Mouse (Mus musculus): ENCODE measurements around the gene Tango2. TPM values are rescaled to one million over a fixed set of nuclear protein-coding genes. Genes with fewer than 3 reads are reported as not detected.
A peak's percentile ranks its signal among the peaks of the same experiment; 100 is the strongest.

Tango2 gene
- 92.5 and 94.0 TPM in 2 replicates for polyA plus RNA-seq (2015; fragmentation: Nextera tagmentation; extraction: Ambion mirVana)

DNA sequence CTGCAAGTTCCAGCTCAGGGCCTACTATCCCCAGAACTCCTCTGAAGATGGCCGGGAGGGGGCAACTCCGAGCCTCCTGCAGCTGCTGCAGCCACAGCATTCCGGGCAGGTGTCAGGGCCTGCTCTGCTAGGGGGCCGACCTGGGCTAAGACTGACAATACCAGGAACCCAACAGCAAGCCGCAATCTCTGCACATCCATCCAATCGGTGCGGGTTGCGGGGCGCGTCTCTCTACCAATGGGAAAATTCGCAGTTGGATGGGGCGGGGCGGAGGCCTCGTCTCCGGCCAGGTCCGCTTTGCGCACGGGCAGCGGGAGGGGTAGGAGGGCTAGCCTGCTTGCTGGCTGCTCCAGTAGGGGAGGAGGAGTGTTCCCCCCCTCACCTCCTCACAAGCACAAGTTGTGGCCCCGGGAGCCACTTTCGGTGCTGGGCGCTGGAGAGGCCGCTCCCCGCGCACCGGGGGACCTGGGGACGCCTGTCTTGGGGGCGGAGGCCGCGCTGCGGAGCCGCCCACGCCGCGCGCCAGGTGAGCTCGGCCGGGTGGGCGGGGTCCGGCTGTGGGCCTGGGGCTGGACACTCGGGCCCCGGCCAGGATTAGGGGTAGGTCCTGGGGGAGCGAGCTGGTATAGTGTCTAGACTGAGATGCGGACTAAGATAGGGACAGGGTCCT is at the start of gene Tango2, which contains the start of gene Arvcf:
Gene Tango2 (minus strand): TSS at position 173 of the 670 bp plus-strand sequence.
Gene Arvcf (plus strand): TSS at position 252 of the 670 bp plus-strand sequence.
- H3K4me2 ChIP-seq, result peak within 1 kb of the TSS; percentile 77
- H3K4me1 ChIP-seq (replicated peaks), result peaks cover 50% of the 10 kb centered on the region
- H3K27ac ChIP-seq (replicated peaks), result peak within 1 kb of the TSS; percentile 66
- no peaks in the 10 kb centered on the region for H3K9me3 ChIP-seq
- under 1% methylated on average over 41 of the region's 44 CpGs for WGBS
- H3K9ac ChIP-seq, result peak within 1 kb of the TSS; percentile 84
- peak; percentile 91 for ATAC-seq (ENCODE audit: low FRiP score, low read depth)
- H3K27me3 ChIP-seq, result no peaks in the 10 kb centered on the region
- peak within 1 kb of the TSS; percentile 85 for H3K4me3 ChIP-seq
- no peaks in the 10 kb centered on the region for H3K36me3 ChIP-seq

DNA sequence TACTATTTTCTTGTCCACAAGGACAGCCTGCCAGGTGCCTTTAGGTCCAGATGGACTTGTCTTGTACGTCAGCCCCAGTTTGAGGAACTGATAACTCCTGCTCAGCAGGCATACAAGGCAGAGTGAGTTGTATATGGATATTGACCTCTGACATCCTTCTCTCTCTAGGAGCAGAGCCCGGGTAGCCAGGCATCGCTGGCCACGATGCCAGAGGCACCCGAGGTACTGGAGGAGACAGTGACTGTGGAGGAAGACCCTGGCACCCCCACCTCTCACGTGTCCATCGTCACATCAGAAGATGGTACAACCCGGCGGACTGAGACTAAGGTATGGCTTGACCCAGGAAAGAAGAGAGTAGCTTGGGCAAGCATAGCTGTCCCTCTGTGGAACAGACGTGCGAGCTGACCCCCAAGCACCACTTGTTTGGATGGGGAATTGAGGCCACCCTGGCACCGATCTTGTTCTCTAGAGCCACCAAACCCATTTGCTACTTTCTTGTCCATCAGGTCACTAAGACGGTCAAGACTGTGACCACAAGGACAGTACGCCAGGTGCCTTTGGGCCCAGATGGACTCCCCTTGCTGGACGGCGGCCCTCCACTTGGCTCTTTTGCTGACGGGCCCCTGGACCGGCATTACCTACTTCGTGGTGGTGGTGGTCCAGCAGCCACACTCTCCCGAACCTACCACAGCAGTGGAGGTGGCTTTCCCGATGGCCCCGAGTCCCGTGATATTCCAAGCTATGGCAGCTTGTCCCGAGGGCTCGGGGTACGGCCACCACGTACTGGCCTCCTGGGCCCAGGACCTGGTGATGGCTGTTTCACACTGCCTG is 49.1 kb upstream of the Tango2 start:
- Histone ChIP-seq H3K4me3 (no peak overlapping the region), H3K9me3 (no peaks in the 10 kb centered on the region), H3K36me3 (peaks cover 36% of the 10 kb centered on the region), H3K9ac (no peak overlapping the region), H3K27me3 (no peaks in the 10 kb centered on the region), H3K27ac (replicated peaks) (peak overlapping the region; percentile 78), H3K4me2 (no peak overlapping the region), H3K4me1 (replicated peaks) (peaks cover 81% of the 10 kb centered on the region)
- no peak for ATAC-seq (ENCODE audit: low FRiP score, low read depth)
- WGBS, result 96% methylated on average over 27 of the region's 27 CpGs

DNA sequence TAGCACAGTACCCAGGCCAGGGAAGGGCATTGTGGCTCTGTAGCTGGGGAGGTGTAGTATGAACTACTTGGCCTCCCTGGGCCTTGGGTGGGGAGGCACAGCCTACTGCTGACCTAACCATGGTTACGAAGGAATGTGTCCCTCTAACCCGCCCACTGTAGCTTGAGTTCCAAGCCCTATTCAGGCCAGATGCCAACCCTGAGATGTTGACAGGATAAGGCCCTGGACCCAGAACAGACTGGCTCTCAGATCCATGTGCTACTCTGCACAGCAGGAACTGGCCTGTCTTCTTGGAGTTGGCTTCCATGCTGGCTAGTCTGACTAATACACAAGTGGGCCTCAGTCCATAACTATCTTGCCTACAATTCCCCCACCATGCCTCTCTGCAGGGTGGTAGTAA is 48.3 kb upstream of the Tango2 start:
- Histone ChIP-seq H3K9me3 (no peaks in the 10 kb centered on the region), H3K9ac (no peak overlapping the region), H3K4me1 (replicated peaks) (peaks cover 77% of the 10 kb centered on the region), H3K27me3 (no peaks in the 10 kb centered on the region), H3K27ac (replicated peaks) (peak overlapping the region; percentile 78), H3K36me3 (peaks cover 28% of the 10 kb centered on the region), H3K4me3 (no peak overlapping the region), H3K4me2 (0 out of 2 replicates have a peak overlapping the region, but pooled peaks have one; percentile 18)
- peak; percentile 2; the same call in 1 of the 2 replicates for ATAC-seq (ENCODE audit: low FRiP score, low read depth)
- 58% methylated on average over 2 of the region's 2 CpGs for WGBS

DNA sequence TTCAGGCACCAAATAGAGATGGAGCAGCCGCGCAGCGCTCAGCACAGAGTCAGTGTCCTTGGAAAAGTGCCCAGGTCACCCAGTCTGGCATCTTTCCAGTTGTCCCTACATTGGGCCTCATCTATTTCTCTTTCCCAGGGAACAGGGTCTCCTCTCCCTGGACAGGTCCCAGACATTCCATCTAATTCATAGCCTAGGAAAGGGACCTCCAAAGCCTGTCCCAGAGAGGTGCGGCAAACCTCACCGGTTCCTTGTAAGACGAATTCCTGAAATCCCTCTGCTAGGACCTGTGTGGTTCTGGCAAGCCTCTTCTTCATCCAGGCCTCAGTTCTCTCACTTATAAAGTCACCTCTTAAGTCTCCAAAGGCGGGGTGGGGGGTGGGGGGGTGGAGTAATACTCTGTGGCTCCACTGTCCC is 47.7 kb upstream of the Tango2 start:
- no peak for ATAC-seq (ENCODE audit: low FRiP score, low read depth)
- Histone ChIP-seq H3K9ac (no peak overlapping the region), H3K36me3 (peaks cover 27% of the 10 kb centered on the region), H3K4me2 (0 out of 2 replicates have a peak overlapping the region, but pooled peaks have one; percentile 18), H3K9me3 (no peaks in the 10 kb centered on the region), H3K4me3 (no peak overlapping the region), H3K27me3 (no peaks in the 10 kb centered on the region), H3K27ac (replicated peaks) (peak overlapping the region; percentile 78), H3K4me1 (replicated peaks) (peaks cover 71% of the 10 kb centered on the region)
- WGBS, result 14% methylated on average over 6 of the region's 7 CpGs

DNA sequence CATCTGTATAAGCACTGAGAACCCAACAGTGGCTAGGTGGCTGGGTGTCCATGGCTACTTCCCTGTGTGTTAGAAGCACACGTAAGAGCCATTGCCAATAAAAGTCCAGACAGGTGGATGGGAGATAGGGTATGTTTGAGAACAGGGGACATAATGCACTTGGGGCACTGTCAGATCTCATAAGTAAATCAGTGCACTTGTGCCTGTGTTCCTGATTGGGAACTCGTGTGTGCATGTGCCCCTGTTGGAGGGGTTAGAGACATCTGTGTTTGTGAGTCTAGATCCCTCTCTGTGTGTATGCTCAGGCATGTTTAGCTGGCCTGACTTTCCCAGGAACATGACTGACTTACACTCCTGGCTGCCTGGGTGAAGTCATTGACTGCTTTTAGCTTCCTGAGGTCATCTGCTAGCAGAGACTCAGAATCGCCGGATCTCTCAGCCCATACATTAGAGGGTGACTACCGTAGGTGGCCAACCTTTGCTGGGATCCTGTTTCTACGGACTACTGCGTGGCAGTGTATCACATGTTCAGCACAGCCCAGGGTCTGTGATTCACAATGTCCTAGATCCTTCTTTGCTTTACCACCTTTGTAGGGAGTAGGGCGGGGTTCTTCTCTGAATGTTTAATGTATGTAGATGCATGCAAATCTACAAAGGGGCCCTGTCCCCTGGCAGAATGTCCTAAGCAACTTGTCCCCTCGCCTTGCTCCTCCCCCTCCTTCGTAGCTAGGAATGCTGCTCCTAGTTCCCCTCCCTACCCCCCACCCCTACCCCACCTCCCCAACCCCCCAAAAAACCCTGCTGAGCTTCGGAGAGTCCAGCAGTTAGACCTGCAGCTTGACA is 47.1 kb upstream of the Tango2 start:
- Histone ChIP-seq H3K27me3 (no peaks in the 10 kb centered on the region), H3K9me3 (no peaks in the 10 kb centered on the region), H3K4me2 (peak overlapping the region; percentile 91), H3K27ac (replicated peaks) (peak overlapping the region; percentile 65), H3K36me3 (peaks cover 22% of the 10 kb centered on the region), H3K9ac (no peak overlapping the region; the same call in 1 of the 2 replicates), H3K4me3 (no peak overlapping the region), H3K4me1 (replicated peaks) (peaks cover 65% of the 10 kb centered on the region)
- no peak for ATAC-seq (ENCODE audit: low FRiP score, low read depth)
- 11% methylated on average over 11 of the region's 11 CpGs for WGBS

DNA sequence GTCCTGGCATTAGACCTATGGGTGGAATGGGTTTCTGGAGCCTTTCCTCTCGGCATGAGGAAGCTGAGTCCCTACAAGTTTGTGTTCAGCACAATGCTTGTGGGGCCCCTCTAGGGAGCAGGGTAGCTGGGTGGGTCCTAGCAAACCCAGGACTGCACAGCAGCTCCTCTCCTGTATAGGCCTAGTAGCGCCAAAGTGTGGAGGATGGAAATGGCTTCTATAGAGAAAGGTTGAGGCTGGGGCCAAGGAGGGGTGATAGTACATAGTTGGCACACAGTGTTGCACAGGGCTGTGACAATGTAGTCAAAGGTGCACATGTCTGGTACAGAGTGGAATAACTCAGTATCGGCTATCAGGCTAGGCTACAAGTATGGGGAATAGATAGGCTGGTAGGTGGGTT is 46.2 kb upstream of the Tango2 start:
- no peak overlapping the region for H3K27ac ChIP-seq (replicated peaks)
- H3K36me3 ChIP-seq, result peaks cover 21% of the 10 kb centered on the region
- no peaks in the 10 kb centered on the region for H3K9me3 ChIP-seq
- 0 out of 2 replicates have a peak overlapping the region, but pooled peaks have one; percentile 83 for H3K9ac ChIP-seq
- H3K4me1 ChIP-seq (replicated peaks), result peaks cover 61% of the 10 kb centered on the region
- H3K4me2 ChIP-seq, result peak overlapping the region; percentile 91
- 59% methylated on average over 3 of the region's 3 CpGs for WGBS
- H3K4me3 ChIP-seq, result peak overlapping the region; percentile 69
- ATAC-seq (ENCODE audit: low FRiP score, low read depth), result no peak
- H3K27me3 ChIP-seq, result no peaks in the 10 kb centered on the region

DNA sequence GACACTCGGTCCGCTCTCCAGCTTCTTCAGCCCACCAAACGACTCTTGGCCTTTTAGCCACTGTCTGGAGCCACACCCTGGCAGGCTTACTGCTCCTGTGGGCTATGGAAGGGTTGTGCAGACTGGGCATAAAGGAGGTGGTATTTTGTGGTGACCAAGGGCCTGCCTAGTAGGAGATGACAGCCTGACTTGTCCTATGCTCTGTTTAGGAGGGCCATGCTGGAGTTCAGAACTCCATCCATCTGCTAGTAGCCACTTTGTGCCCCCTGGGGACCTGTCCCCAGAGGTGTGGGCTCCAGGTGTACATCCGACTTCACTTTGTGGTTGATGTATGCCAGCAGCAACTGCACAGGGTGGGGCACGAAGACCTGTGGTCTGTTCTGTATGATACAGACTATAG is 45.7 kb upstream of the Tango2 start:
- H3K27ac ChIP-seq (replicated peaks), result peak overlapping the region; percentile 84
- H3K9me3 ChIP-seq, result no peaks in the 10 kb centered on the region
- peak overlapping the region; percentile 69 for H3K4me3 ChIP-seq
- H3K36me3 ChIP-seq, result peaks cover 16% of the 10 kb centered on the region
- no peaks in the 10 kb centered on the region for H3K27me3 ChIP-seq
- peak overlapping the region; percentile 91 for H3K4me2 ChIP-seq
- WGBS, result 44% methylated on average over 5 of the region's 5 CpGs
- H3K4me1 ChIP-seq (replicated peaks), result peaks cover 66% of the 10 kb centered on the region
- peak; percentile 1; the same call in 1 of the 2 replicates for ATAC-seq (ENCODE audit: low FRiP score, low read depth)
- H3K9ac ChIP-seq, result peak overlapping the region; percentile 83

DNA sequence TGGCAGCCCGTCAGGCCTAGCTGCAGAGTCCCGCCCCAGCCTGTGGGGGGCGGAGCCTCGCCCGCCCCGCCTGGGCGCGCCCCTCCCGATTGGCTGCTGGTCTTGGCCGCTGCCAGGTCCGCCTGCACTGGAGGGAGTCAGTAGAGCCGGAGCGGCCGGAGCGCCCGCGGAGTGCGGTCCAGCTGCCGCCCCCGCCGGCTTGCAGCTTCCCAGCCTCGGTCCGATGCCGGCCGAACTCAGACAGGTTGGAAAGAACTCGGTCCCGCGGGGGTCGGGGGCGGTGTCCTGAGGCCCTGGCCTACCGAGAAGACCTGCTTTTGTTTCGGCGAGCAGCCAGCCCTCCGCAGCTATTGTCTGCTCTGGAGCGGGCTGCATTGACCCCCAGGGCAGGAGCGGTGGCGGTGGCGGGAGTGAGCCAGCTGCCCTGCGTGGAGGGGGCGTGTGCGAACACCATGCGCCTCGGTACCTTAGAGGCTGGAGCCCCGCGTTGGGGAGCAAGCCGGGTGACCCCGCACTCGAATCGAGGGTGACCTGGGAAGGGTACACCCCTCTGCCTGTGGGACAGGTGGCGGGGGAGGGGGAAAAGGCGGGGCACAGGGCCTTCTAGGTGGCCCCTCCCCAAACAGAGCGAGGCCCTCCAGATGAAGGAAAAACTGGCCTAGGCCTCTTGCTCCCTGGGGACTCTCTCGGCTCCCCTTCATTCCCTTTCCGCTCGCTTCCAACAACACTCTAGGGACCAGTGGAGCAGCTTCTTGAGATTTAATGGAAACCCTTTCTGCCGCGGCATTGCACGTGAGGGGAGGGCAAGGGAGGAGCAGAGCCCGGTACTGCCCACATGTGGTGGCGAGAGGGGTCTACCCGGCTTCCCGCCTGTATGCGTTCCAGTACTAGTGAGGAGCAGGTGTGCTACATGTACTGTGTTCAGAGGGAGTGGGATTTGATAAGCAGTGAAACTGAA is 44.8 kb upstream of the Tango2 start:
- peak; percentile 80 for ATAC-seq (ENCODE audit: low FRiP score, low read depth)
- WGBS, result 1% methylated on average over 59 of the region's 63 CpGs
- Histone ChIP-seq H3K9me3 (no peaks in the 10 kb centered on the region), H3K4me2 (peak overlapping the region; percentile 91), H3K27me3 (no peaks in the 10 kb centered on the region), H3K27ac (replicated peaks) (peak overlapping the region; percentile 84), H3K36me3 (peaks cover 8% of the 10 kb centered on the region), H3K4me3 (peak overlapping the region; percentile 69), H3K9ac (peak overlapping the region; percentile 83), H3K4me1 (replicated peaks) (peaks cover 74% of the 10 kb centered on the region)

DNA sequence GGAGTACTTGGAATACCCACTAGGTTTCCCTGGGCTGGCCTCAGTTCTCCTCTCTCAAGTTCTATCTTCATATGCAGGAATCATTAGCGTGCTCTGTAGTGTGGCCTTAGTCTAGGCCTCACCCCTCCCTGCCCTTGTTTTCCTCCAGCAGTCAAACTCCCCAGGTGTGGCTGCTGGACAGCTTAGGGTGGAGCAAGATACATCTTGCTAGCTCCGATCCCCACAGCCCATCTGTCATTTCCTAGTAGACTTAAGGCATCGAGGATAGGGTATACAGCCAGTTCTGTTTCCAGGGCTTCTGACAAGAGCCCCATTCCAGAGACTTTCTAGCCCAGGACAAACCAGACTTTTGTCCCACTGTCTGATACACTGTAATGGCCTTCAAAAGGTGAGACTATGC is 43.8 kb upstream of the Tango2 start:
- Histone ChIP-seq H3K4me1 (replicated peaks) (peaks cover 77% of the 10 kb centered on the region), H3K9me3 (no peaks in the 10 kb centered on the region), H3K36me3 (no peaks in the 10 kb centered on the region), H3K4me2 (peak overlapping the region; percentile 91), H3K27me3 (no peaks in the 10 kb centered on the region), H3K27ac (replicated peaks) (peak overlapping the region; percentile 84), H3K4me3 (no peak overlapping the region), H3K9ac (no peak overlapping the region)
- WGBS, result 89% methylated on average over 3 of the region's 3 CpGs
- ATAC-seq (ENCODE audit: low FRiP score, low read depth), result no peak

DNA sequence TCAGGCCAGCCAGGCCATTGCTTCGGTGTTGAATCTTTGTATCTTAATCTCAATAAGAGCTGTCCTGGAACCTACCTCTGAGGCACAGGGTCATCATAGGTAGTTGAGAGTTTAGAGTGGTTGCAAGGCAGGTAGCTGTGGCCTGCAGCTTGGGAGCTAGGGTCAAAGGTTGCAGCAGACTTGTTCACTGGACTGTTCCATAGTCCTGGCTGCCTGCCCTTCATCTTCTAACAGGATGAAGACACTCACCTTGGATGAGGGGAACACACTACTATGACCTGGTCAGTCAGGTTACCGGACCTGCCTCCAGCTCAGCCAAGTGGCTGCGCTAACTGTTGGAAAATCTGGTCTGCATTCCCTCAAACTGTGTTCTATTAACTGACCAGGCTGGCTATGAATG is 43.2 kb upstream of the Tango2 start:
- Histone ChIP-seq H3K27ac (replicated peaks) (no peak overlapping the region), H3K9me3 (no peaks in the 10 kb centered on the region), H3K9ac (no peak overlapping the region), H3K4me2 (no peak overlapping the region), H3K4me1 (replicated peaks) (peaks cover 71% of the 10 kb centered on the region), H3K36me3 (no peaks in the 10 kb centered on the region), H3K27me3 (no peaks in the 10 kb centered on the region), H3K4me3 (no peak overlapping the region)
- WGBS, result 98% methylated on average over 3 of the region's 3 CpGs
- no peak for ATAC-seq (ENCODE audit: low FRiP score, low read depth)

Data from hindbrain, embryonic 15.5 days (tissue).